In the genomic region with DNA sequence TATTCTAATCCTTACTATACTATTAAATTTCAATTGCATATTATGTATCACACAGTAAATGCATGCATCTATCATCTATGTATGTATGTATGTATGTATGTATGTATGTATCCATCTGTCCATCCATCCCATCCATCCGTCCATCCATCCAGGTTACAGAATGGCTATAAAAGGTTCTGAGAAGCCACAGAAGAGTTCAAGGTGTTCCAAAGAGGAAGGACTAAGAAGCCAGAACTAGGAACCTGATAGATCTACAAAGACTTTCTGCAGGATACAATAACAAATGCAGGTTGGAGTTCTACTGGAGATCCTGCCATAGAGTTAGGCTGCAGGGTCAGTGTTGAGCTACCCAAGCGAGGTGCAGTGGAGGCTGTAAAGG, we compare ENCODE assay signal across 21 mouse cellular contexts.
"Had no signal": no experiment of that assay in that cellular context is flagged by ENCODE, and none has a peak within 500 bp of the region (broad histone marks: within the 10 kb centered on the region; RNA-seq: fewer than 3 reads in every experiment).

No protein-coding gene starts in this region.

- H3K36me3 ChIP-seq: heart, embryonic 13.5 days; heart, embryonic 15.5 days; hindbrain, embryonic 13.5 days; hindbrain, embryonic 15.5 days; limb, embryonic 10.5 days; limb, embryonic 12.5 days had no signal

- H3K27ac ChIP-seq: heart, adult 2 months; heart, embryonic 13.5 days; heart, embryonic 15.5 days; hindbrain, postnatal 0 days; layer of hippocampus, adult 2 months; left cerebral cortex, adult 2 months; limb, embryonic 10.5 days; limb, embryonic 12.5 days had no signal

- H3K4me3 ChIP-seq: heart, adult 2 months; heart, embryonic 13.5 days; heart, embryonic 15.5 days; hindbrain, embryonic 13.5 days; hindbrain, embryonic 15.5 days; layer of hippocampus, adult 2 months; left cerebral cortex, adult 2 months; limb, embryonic 10.5 days; limb, embryonic 12.5 days had no signal

- H3K4me2 ChIP-seq: heart, embryonic 11.5 days; heart, embryonic 13.5 days; heart, embryonic 15.5 days; hindbrain, embryonic 13.5 days; hindbrain, embryonic 15.5 days; limb, embryonic 12.5 days; liver, embryonic 11.5 days had no signal

- H3K27me3 ChIP-seq: heart, embryonic 13.5 days; heart, embryonic 15.5 days; hindbrain, embryonic 15.5 days; limb, embryonic 12.5 days had no signal

- DNase-seq: gastrocnemius, postnatal 14 days; gastrocnemius, postnatal 36 days; heart, adult 2 months; heart, postnatal 14 days; heart, postnatal 36 days; kidney, adult 11 months; kidney, adult 2 months; kidney, postnatal 10 days; kidney, postnatal 4 days; liver had no signal

- H3K9me3 ChIP-seq: heart, embryonic 13.5 days; heart, embryonic 15.5 days; hindbrain, embryonic 13.5 days; hindbrain, embryonic 15.5 days; limb, embryonic 10.5 days; limb, embryonic 12.5 days had no signal

- H3K4me1 ChIP-seq: heart, embryonic 15.5 days had no signal

- H3K9ac ChIP-seq: heart, embryonic 13.5 days; heart, embryonic 15.5 days; hindbrain, embryonic 13.5 days; hindbrain, embryonic 15.5 days; limb, embryonic 12.5 days had no signal
